Mouse (Mus musculus): Measurements from ENCODE around the gene Gga1. TPM values are rescaled to one million over a fixed set of nuclear protein-coding genes. Genes with fewer than 3 reads are reported as not detected.

Gga1 gene
- polyA plus RNA-seq, 1 experiment from 2014 or later, result 63.1 TPM

- H3K9ac ChIP-seq (ENCODE audit: low read length), result no peak overlapping the region
- WGBS, result 16% methylated on average over 3 of the region's 3 CpGs
- ATAC-seq (ENCODE audit: low read depth), result no peak
- H3K27ac ChIP-seq (ENCODE audit: low read length), result no peak overlapping the region
- no peaks in the 10 kb centered on the region for H3K27me3 ChIP-seq (ENCODE audit: control insufficient read depth, insufficient read depth, low read depth, low read length)
- no peak overlapping the region for H3K4me2 ChIP-seq (ENCODE audit: low read depth, low read length)
- no peaks in the 10 kb centered on the region; the same call in 1 of the 2 replicates for H3K36me3 ChIP-seq (ENCODE audit: control insufficient read depth, insufficient read depth, low read length)
- no peaks in the 10 kb centered on the region for H3K9me3 ChIP-seq (ENCODE audit: control insufficient read depth, low read length)
- H3K4me3 ChIP-seq (ENCODE audit: low read length), result no peak overlapping the region
- peaks cover 26% of the 10 kb centered on the region for H3K4me1 ChIP-seq (replicated peaks; ENCODE audit: control insufficient read depth, insufficient read depth, low read length)
These were observed 54.6 kb downstream of the Gga1 start for GRCm38 (mm10) chr15:78931577-78931976.

- H3K4me1 ChIP-seq (replicated peaks; ENCODE audit: control insufficient read depth, insufficient read depth, low read length), result peaks cover 9% of the 10 kb centered on the region
- H3K4me2 ChIP-seq (ENCODE audit: low read depth, low read length), result peak within 1 kb of the TSS; percentile 69
- peak within 1 kb of the TSS; percentile 58; the same call in 1 of the 2 replicates for H3K27ac ChIP-seq (ENCODE audit: low read length)
- under 1% methylated on average over 40 of the region's 42 CpGs for WGBS
- H3K9me3 ChIP-seq (ENCODE audit: control insufficient read depth, low read length), result no peaks in the 10 kb centered on the region
- peak within 1 kb of the TSS; percentile 75 for H3K9ac ChIP-seq (ENCODE audit: low read length)
- peak within 1 kb of the TSS; percentile 72 for H3K4me3 ChIP-seq (ENCODE audit: low read length)
- H3K27me3 ChIP-seq (ENCODE audit: control insufficient read depth, insufficient read depth, low read depth, low read length), result no peaks in the 10 kb centered on the region
- peaks cover 10% of the 10 kb centered on the region for H3K36me3 ChIP-seq (ENCODE audit: control insufficient read depth, insufficient read depth, low read length)
- peak; percentile 90 for ATAC-seq (ENCODE audit: low read depth)
These were observed 57.9 kb downstream of the Gga1 start, which contains the start of gene Nol12 for GRCm38 (mm10) chr15:78934784-78935320. Gene Nol12 (plus strand): TSS chr15:78934933.

- Histone ChIP-seq H3K9ac (ENCODE audit: low read length) (no peak overlapping the region), H3K27ac (ENCODE audit: low read length) (no peak overlapping the region), H3K4me2 (ENCODE audit: low read depth, low read length) (no peak overlapping the region), H3K4me3 (ENCODE audit: low read length) (no peak overlapping the region), H3K27me3 (ENCODE audit: control insufficient read depth, insufficient read depth, low read depth, low read length) (no peaks in the 10 kb centered on the region), H3K9me3 (ENCODE audit: control insufficient read depth, low read length) (no peaks in the 10 kb centered on the region), H3K4me1 (replicated peaks; ENCODE audit: control insufficient read depth, insufficient read depth, low read length) (peaks cover 9% of the 10 kb centered on the region), H3K36me3 (ENCODE audit: control insufficient read depth, insufficient read depth, low read length) (peaks cover 19% of the 10 kb centered on the region)
- 88% methylated on average over 12 of the region's 12 CpGs for WGBS
- no peak for ATAC-seq (ENCODE audit: low read depth)
These were observed 59.4 kb downstream of the Gga1 start for GRCm38 (mm10) chr15:78936403-78936802.

DNA sequence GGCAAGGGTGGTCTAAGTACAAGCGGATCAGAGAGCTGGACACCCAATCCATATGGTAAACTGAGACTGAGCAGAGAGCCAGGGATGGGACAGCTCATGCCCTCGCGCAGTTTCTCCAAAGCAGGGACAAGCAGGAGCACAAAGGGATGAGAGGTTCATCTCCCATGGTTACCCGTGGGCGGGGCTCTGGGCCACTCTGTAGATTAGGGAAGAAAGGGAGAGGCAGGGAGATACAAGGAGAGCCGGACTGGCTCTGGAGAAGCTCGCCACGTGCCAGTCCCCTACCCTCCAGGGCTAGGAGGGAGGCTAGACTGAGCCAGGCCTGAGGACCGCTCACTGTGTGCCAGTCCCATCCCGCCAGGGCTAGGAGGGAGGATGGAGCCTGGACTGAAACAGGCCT is 60.3 kb downstream of the Gga1 start:
- no peak overlapping the region for H3K9ac ChIP-seq (ENCODE audit: low read length)
- H3K27ac ChIP-seq (ENCODE audit: low read length), result no peak overlapping the region
- ATAC-seq (ENCODE audit: low read depth), result no peak
- no peak overlapping the region for H3K4me2 ChIP-seq (ENCODE audit: low read depth, low read length)
- peaks cover 21% of the 10 kb centered on the region for H3K36me3 ChIP-seq (ENCODE audit: control insufficient read depth, insufficient read depth, low read length)
- WGBS, result 88% methylated on average over 10 of the region's 10 CpGs
- no peak overlapping the region for H3K4me3 ChIP-seq (ENCODE audit: low read length)
- H3K4me1 ChIP-seq (replicated peaks; ENCODE audit: control insufficient read depth, insufficient read depth, low read length), result peaks cover 9% of the 10 kb centered on the region
- no peaks in the 10 kb centered on the region for H3K9me3 ChIP-seq (ENCODE audit: control insufficient read depth, low read length)
- H3K27me3 ChIP-seq (ENCODE audit: control insufficient read depth, insufficient read depth, low read depth, low read length), result no peaks in the 10 kb centered on the region

DNA sequence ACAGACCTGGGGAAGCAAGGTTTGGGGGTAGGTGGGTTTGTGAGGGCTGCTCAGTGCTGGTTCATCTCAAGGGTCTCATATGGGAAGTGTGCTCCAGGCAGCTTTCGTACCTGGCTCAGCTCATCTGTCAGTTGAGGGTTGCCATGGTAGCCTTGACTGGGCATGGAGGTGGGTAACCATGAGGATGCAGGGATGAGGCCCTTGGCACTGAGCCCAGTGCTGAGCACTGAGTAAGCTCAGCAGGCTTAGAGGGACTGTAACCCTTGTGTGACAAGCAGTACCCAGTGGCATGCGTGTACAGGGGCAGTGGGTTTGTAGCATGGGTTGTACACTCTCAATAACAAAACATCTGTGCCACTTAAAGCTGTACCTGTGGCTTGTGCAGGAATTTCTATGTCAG is 61.0 kb downstream of the Gga1 start:
- Histone ChIP-seq H3K27me3 (ENCODE audit: control insufficient read depth, insufficient read depth, low read depth, low read length) (no peaks in the 10 kb centered on the region), H3K36me3 (ENCODE audit: control insufficient read depth, insufficient read depth, low read length) (peaks cover 21% of the 10 kb centered on the region), H3K27ac (ENCODE audit: low read length) (no peak overlapping the region), H3K4me1 (replicated peaks; ENCODE audit: control insufficient read depth, insufficient read depth, low read length) (peaks cover 13% of the 10 kb centered on the region), H3K4me3 (ENCODE audit: low read length) (no peak overlapping the region), H3K9ac (ENCODE audit: low read length) (no peak overlapping the region), H3K9me3 (ENCODE audit: control insufficient read depth, low read length) (no peaks in the 10 kb centered on the region), H3K4me2 (ENCODE audit: low read depth, low read length) (no peak overlapping the region)
- WGBS, result 85% methylated on average over 2 of the region's 2 CpGs
- ATAC-seq (ENCODE audit: low read depth), result no peak

- H3K36me3 ChIP-seq (ENCODE audit: control insufficient read depth, insufficient read depth, low read length), result peaks cover 21% of the 10 kb centered on the region
- peaks cover 15% of the 10 kb centered on the region for H3K4me1 ChIP-seq (replicated peaks; ENCODE audit: control insufficient read depth, insufficient read depth, low read length)
These were observed 63.3 kb downstream of the Gga1 start for GRCm38 (mm10) chr15:78940325-78940724.

DNA sequence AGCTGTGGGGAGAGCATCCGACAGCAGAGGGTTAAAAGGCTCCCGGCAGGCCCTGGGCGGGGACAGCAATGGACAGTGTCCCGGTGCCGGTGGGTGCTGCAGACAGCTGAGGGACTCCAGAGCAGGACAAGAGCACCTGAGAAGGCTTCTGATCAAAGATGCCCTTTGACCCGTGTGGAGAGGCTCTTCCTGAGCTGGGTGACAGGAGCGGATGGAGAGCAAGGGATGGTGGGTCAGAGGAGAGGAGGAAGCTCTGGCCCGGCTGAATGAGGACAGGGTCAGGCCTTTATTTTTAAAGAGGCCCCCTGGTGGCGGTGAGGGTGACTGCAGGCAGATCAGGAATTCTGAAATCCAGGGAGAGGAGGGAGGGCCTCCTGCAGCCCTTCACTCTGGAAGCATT is 65.7 kb downstream of the Gga1 start:
- H3K9ac ChIP-seq (ENCODE audit: low read length), result peak overlapping the region; percentile 69
- H3K27ac ChIP-seq (ENCODE audit: low read length), result no peak overlapping the region
- peaks cover 20% of the 10 kb centered on the region for H3K36me3 ChIP-seq (ENCODE audit: control insufficient read depth, insufficient read depth, low read length)
- peak overlapping the region; percentile 75 for H3K4me2 ChIP-seq (ENCODE audit: low read depth, low read length)
- 4% methylated on average over 9 of the region's 9 CpGs for WGBS
- H3K9me3 ChIP-seq (ENCODE audit: control insufficient read depth, low read length), result no peaks in the 10 kb centered on the region
- ATAC-seq (ENCODE audit: low read depth), result peak; percentile 57
- H3K27me3 ChIP-seq (ENCODE audit: control insufficient read depth, insufficient read depth, low read depth, low read length), result no peaks in the 10 kb centered on the region; the same call in 1 of the 2 replicates
- peak overlapping the region; percentile 48 for H3K4me3 ChIP-seq (ENCODE audit: low read length)
- H3K4me1 ChIP-seq (replicated peaks; ENCODE audit: control insufficient read depth, insufficient read depth, low read length), result peaks cover 6% of the 10 kb centered on the region

More at GRCm38 (mm10) chr15:78940325-78940724, 63.3 kb downstream of the Gga1 start:
- ATAC-seq (ENCODE audit: low read depth), result no peak
- no peak overlapping the region for H3K4me2 ChIP-seq (ENCODE audit: low read depth, low read length)
- H3K27ac ChIP-seq (ENCODE audit: low read length), result no peak overlapping the region
- no peaks in the 10 kb centered on the region for H3K27me3 ChIP-seq (ENCODE audit: control insufficient read depth, insufficient read depth, low read depth, low read length)
- WGBS, result 88% methylated on average over 13 of the region's 13 CpGs
- H3K9ac ChIP-seq (ENCODE audit: low read length), result no peak overlapping the region
- no peak overlapping the region for H3K4me3 ChIP-seq (ENCODE audit: low read length)
- H3K9me3 ChIP-seq (ENCODE audit: control insufficient read depth, low read length), result no peaks in the 10 kb centered on the region

Small RNA genes within 50 kb of the gene (microRNA-seq; reads per million reads assigned to microRNA genes)
- gene Mir6955, result not detected

Other genes with a start within 250 kb of the Gga1 start
- gene Elfn2, start 158.4 kb upstream of the Gga1 start, polyA plus RNA-seq (2015; fragmentation: Nextera tagmentation; extraction: Ambion mirVana), result 0.09 and 0.15 TPM in 2 replicates
- gene Mfng, start 103.7 kb upstream of the Gga1 start, polyA plus RNA-seq (2015; fragmentation: Nextera tagmentation; extraction: Ambion mirVana), result 40.8 and 43.1 TPM in 2 replicates
- 6.1 and 6.2 TPM in 2 replicates for gene Card10, start 74.1 kb upstream of the Gga1 start, polyA plus RNA-seq (2015; fragmentation: Nextera tagmentation; extraction: Ambion mirVana)
- 113 TPM in 2 replicates for gene Cdc42ep1, start 34.6 kb upstream of the Gga1 start, polyA plus RNA-seq (2015; fragmentation: Nextera tagmentation; extraction: Ambion mirVana)
- 1.0 and 1.2 TPM in 2 replicates for gene Lgals2, start 21.7 kb upstream of the Gga1 start, polyA plus RNA-seq (2015; fragmentation: Nextera tagmentation; extraction: Ambion mirVana)
- 0.16 and 0.59 TPM in 2 replicates for gene Gm49510, start 22.5 kb downstream of the Gga1 start, polyA plus RNA-seq (2015; fragmentation: Nextera tagmentation; extraction: Ambion mirVana)
- gene Sh3bp1, start 22.6 kb downstream of the Gga1 start, polyA plus RNA-seq (2015; fragmentation: Nextera tagmentation; extraction: Ambion mirVana), result 37.3 and 41.8 TPM in 2 replicates
- gene Pdxp, start 36.7 kb downstream of the Gga1 start, polyA plus RNA-seq (2015; fragmentation: Nextera tagmentation; extraction: Ambion mirVana), result 6.8 and 8.0 TPM in 2 replicates
- gene Lgals1, start 49.5 kb downstream of the Gga1 start, polyA plus RNA-seq (2015; fragmentation: Nextera tagmentation; extraction: Ambion mirVana), result 796 and 862 TPM in 2 replicates
- 43.0 and 48.3 TPM in 2 replicates for gene Nol12, start 57.7 kb downstream of the Gga1 start, polyA plus RNA-seq (2015; fragmentation: Nextera tagmentation; extraction: Ambion mirVana)
- 44.6 and 51.3 TPM in 2 replicates for gene Triobp, start 70.5 kb downstream of the Gga1 start, polyA plus RNA-seq (2015; fragmentation: Nextera tagmentation; extraction: Ambion mirVana)
- gene H1f0, start 151.3 kb downstream of the Gga1 start, polyA plus RNA-seq (2015; fragmentation: Nextera tagmentation; extraction: Ambion mirVana), result 516 and 576 TPM in 2 replicates
- gene Galr3, start 164.7 kb downstream of the Gga1 start, polyA plus RNA-seq (2015; fragmentation: Nextera tagmentation; extraction: Ambion mirVana), result not detected in 2 replicates
- 52.6 and 56.7 TPM in 2 replicates for gene Ankrd54, start 185.7 kb downstream of the Gga1 start, polyA plus RNA-seq (2015; fragmentation: Nextera tagmentation; extraction: Ambion mirVana)
- gene Eif3l, start 198.0 kb downstream of the Gga1 start, polyA plus RNA-seq (2015; fragmentation: Nextera tagmentation; extraction: Ambion mirVana), result 196 and 209 TPM in 2 replicates
- gene Micall1, start 231.7 kb downstream of the Gga1 start, polyA plus RNA-seq (2015; fragmentation: Nextera tagmentation; extraction: Ambion mirVana), result 6.9 and 7.8 TPM in 2 replicates